In the genomic region with DNA sequence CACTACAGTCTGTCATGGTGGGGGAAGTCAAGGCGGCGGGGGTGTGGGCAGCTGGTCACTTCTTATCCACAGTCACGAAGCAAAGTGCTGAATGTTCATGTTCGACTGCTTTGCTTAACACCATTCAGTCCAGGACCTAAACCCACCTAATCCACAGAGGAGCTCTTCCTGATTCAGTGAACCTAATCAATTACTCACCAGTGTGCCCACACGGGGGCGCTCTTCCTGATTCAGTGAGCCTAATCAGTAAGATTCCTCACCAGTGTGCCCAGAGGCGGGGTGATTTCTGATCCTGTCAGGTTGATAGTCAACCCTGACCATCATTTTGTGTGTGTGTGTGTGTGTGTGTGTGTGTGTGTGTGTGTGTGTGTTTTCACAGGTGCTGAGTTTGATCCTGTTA, we compare ENCODE assay signal across 8 mouse cellular contexts. TPM values are rescaled to one million over a fixed set of nuclear protein-coding genes. Genes with fewer than 3 reads are reported as not detected.
DNase-seq lines count a peak whose midpoint lies in the region; ATAC-seq lines count a peak whose summit lies in the region.

No protein-coding gene starts in this region.

- DNase-seq in heart, postnatal 4 days = peak; percentile 29
- DNase-seq in heart, postnatal 36 days = no peak
- DNase-seq in thymus, postnatal 0 days (ENCODE audit: low spot score) = peak; percentile 58
- no peak for DNase-seq in thymus, adult 18-20 months
- DNase-seq in embryo, embryonic 11.5 days (ENCODE audit: low read depth, low spot score) = peak; percentile 14
- DNase-seq in mesoderm, embryonic 11.5 days (ENCODE audit: low read depth, low spot score) = peak; percentile 51
- no peak for DNase-seq in urinary bladder, adult 2 months (ENCODE audit: low spot score)

- intact Hi-C loops in heart, postnatal 36 days (cut with DNase I) = no loop called here

- no peak for ATAC-seq in activated CD4-positive, CD25-positive, alpha-beta regulatory T cell, adult 4 months

RNA-seq across cellular contexts. Expression of gene Itgb2, which starts 13.2 kb away (rescaled TPM):
- total RNA-seq in heart, postnatal 4 days (2021) = 1 to 10 TPM; 2.0 to 2.5 TPM
- total RNA-seq in heart, postnatal 36 days (2021) = 1 to 10 TPM; 7.1 to 9.2 TPM
- 121 and 126 TPM in 2 replicates for polyA plus RNA-seq in thymus, postnatal 0 days (2015; fragmentation: Nextera tagmentation; extraction: Ambion mirVana)
- polyA plus RNA-seq in urinary bladder, adult 2 months (2012; rRNA removed) = 16.7 and 19.2 TPM in 2 replicates
- polyA plus RNA-seq in activated CD4-positive, CD25-positive, alpha-beta regulatory T cell, adult 4 months (2017; shearing (Covaris generic)) = 100 to 1,000 TPM; 375 to 386 TPM

RNA-seq across cellular contexts. Expression of gene Fam207a, which starts 27.6 kb away (rescaled TPM):
- total RNA-seq in heart, postnatal 4 days (2021) = 10 to 100 TPM; 12.6 to 13.2 TPM
- total RNA-seq in heart, postnatal 36 days (2021) = 10 to 100 TPM in 1 of 2 experiments, 1 to 10 TPM in 1; 9.8 to 10.5 TPM
- 47.5 and 51.5 TPM in 2 replicates for polyA plus RNA-seq in thymus, postnatal 0 days (2015; fragmentation: Nextera tagmentation; extraction: Ambion mirVana)
- polyA plus RNA-seq in urinary bladder, adult 2 months (2012; rRNA removed) = 55.5 and 59.5 TPM in 2 replicates
- 10 to 100 TPM; 15.2 to 15.3 TPM for polyA plus RNA-seq in activated CD4-positive, CD25-positive, alpha-beta regulatory T cell, adult 4 months (2017; shearing (Covaris generic))

RNA-seq across cellular contexts. Expression of gene Pttg1ip, which starts 38.3 kb away (rescaled TPM):
- 100 to 1,000 TPM; 113 to 119 TPM for total RNA-seq in heart, postnatal 4 days (2021)
- total RNA-seq in heart, postnatal 36 days (2021) = 100 to 1,000 TPM; 137 to 138 TPM
- polyA plus RNA-seq in thymus, postnatal 0 days (2015; fragmentation: Nextera tagmentation; extraction: Ambion mirVana) = 79.8 and 85.6 TPM in 2 replicates
- polyA plus RNA-seq in urinary bladder, adult 2 months (2012; rRNA removed) = 457 and 472 TPM in 2 replicates
- 10 to 100 TPM; 85.6 to 92.6 TPM for polyA plus RNA-seq in activated CD4-positive, CD25-positive, alpha-beta regulatory T cell, adult 4 months (2017; shearing (Covaris generic))

Comparison
In these comparisons a context has a peak if more than half of its experiments do, and no peak if none do; other contexts are left out.
1. DNase-seq: peak in heart, postnatal 4 days (single experiment), thymus, postnatal 0 days (single experiment), embryo, embryonic 11.5 days (single experiment) and mesoderm, embryonic 11.5 days (single experiment); none in heart, postnatal 36 days (0 of 2), thymus, adult 18-20 months (0 of 2) and urinary bladder, adult 2 months (single experiment).